Mouse (Mus musculus) ES-Bruce4 (cell line): Measurements from ENCODE around the gene Olah.

Experiments
- CTCF ChIP-seq: IDR thresholded peaks from one replicate; pipeline ENCODE4 v1.8.1; 2011; ENCODE audit warnings: low read depth, low read length
- POLR2A ChIP-seq: IDR thresholded peaks from one replicate; pipeline ENCODE4 v1.8.1; 2011; ENCODE audit warnings: low read length; ENCODE audit not compliant: insufficient read depth

DNA sequence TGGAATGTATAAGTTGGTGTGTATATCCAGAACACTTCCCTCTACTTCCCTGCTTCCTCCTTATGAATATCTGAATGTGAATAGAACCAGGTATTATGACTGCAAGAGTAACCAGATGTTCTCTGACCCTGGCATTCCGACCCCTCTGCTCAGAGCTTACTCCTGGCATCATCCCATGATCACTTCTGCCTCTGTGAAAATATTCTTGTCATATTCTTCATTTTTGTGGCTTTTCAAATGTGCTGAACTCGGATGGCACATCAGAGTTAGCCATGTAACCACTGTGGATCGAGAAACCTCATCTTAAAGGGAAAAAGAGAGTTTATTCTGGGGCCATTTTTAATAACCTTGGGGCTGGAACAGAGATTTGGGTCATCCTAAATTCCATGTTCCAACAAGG is 25.5 kb upstream of the Olah start, which contains the start of gene Meig1:
- no peak for TF ChIP-seq CTCF
- TF ChIP-seq POLR2A, result no peak
